Mouse (Mus musculus) kidney, embryonic 16.5 days (tissue): ENCODE measurements around the gene H2al1g. TPM values are rescaled to one million over a fixed set of nuclear protein-coding genes. Genes with fewer than 3 reads are reported as not detected.
"Not testable (repeated sequence)": the region's sequence is repeated elsewhere in the genome, so short reads cannot be mapped to it uniquely, and the experiment has no call there.

Source experiments
- ATAC-seq: fragments of 200-750 bp; cut with Nextera tagmentation; 2 replicates; pipeline ENCODE4 v1.8.0; 2017; ENCODE audit warnings: moderate TSS enrichment; ENCODE audit not compliant: low FRiP score, low TSS enrichment
- H3K27ac ChIP-seq: fragments of 300-500 bp; sonication (generic); 2 replicates; pipeline ENCODE4 v1.5.1; 2014; ENCODE audit warnings: low read length
- H3K27me3 ChIP-seq: fragments of 300-500 bp; sonication (generic); 2 replicates; pipeline ENCODE4 v1.6.1; 2014; ENCODE audit warnings: low read length, control low read depth, mixed read lengths; ENCODE audit not compliant: insufficient read depth
- H3K36me3 ChIP-seq: fragments of 300-500 bp; sonication (generic); 2 replicates; pipeline ENCODE4 v1.6.1; 2014; ENCODE audit warnings: low read length, control low read depth, mixed read lengths; ENCODE audit not compliant: insufficient read depth
- H3K4me1 ChIP-seq: fragments of 300-500 bp; sonication (generic); 2 replicates; pipeline ENCODE4 v1.6.1; 2014; ENCODE audit warnings: low read length, control low read depth, mixed read lengths; ENCODE audit not compliant: insufficient read depth
- H3K4me2 ChIP-seq: fragments of 300-500 bp; sonication (generic); replicated peaks from 2 replicates; pipeline ENCODE4 v1.6.1; 2014; ENCODE audit warnings: low read depth, low read length
- H3K4me3 ChIP-seq: fragments of 300-500 bp; sonication (generic); 2 replicates; pipeline ENCODE4 v1.5.1; 2014; ENCODE audit warnings: mild to moderate bottlenecking, low read length
- H3K9ac ChIP-seq: fragments of 300-500 bp; sonication (generic); replicated peaks from 2 replicates; pipeline ENCODE4 v1.6.1; 2014; ENCODE audit warnings: low read length
- H3K9me3 ChIP-seq: fragments of 300-500 bp; sonication (generic); 2 replicates; pipeline ENCODE4 v1.6.1; 2016; ENCODE audit warnings: low read length, control low read depth
- WGBS: fragments of 180-500 bp; shearing (Covaris S2); extraction: QIAGEN DNeasy Blood & Tissue Kit; methylation state at CpG from one replicate; pipeline ENCODE4 v1.1.7; 2014; 5-methylcytosine and 5-hydroxymethylcytosine counted together
- polyA plus RNA-seq: library from polyadenylated mRNA; unstranded; fragments of >200 nt; fragmentation: Nextera tagmentation; extraction: Ambion mirVana; gene quantifications from 2 replicates; pipeline ENCODE4 v1.2.1, GENCODE M21; 2015

H2al1g gene
- polyA plus RNA-seq: not detected in 2 replicates

- not testable (repeated sequence) for ATAC-seq, H3K4me1 ChIP-seq, H3K4me3 ChIP-seq, H3K9ac ChIP-seq, H3K4me2 ChIP-seq, H3K27me3 ChIP-seq, H3K36me3 ChIP-seq, H3K27ac ChIP-seq, H3K9me3 ChIP-seq
- no CpG with 5 or more reads among the region's 3 CpGs for WGBS
These were observed at the start of gene H2al1g for GRCm38 (mm10) chrX:11317956-11318355. TSS of gene H2al1g (plus strand) at chrX:11318256.

GRCm38 (mm10) chrX:11269074-11269473 lies 49.0 kb upstream of the H2al1g start:
- Histone ChIP-seq H3K4me2 (no peak overlapping the region), H3K4me3 (no peak overlapping the region), H3K27ac (no peak overlapping the region), H3K4me1 (no peaks in the 10 kb centered on the region; the same call in 1 of the 2 replicates), H3K27me3 (peaks cover 11% of the 10 kb centered on the region), H3K36me3 (no peaks in the 10 kb centered on the region), H3K9ac (no peak overlapping the region), H3K9me3 (no peaks in the 10 kb centered on the region)
- WGBS: 78% methylated on average over 3 of the region's 3 CpGs
- no peak for ATAC-seq

GRCm38 (mm10) chrX:11273190-11273589 lies 44.9 kb upstream of the H2al1g start:
- Histone ChIP-seq H3K36me3 (no peaks in the 10 kb centered on the region), H3K4me1 (no peaks in the 10 kb centered on the region), H3K27ac (no peak overlapping the region), H3K4me2 (no peak overlapping the region), H3K4me3 (no peak overlapping the region), H3K9me3 (no peaks in the 10 kb centered on the region), H3K27me3 (peaks cover 3% of the 10 kb centered on the region), H3K9ac (no peak overlapping the region)
- ATAC-seq: no peak
- 74% methylated on average over 3 of the region's 3 CpGs for WGBS

GRCm38 (mm10) chrX:11277083-11277482 lies 41.0 kb upstream of the H2al1g start:
- no peaks in the 10 kb centered on the region for H3K9me3 ChIP-seq
- peaks cover 10% of the 10 kb centered on the region for H3K27me3 ChIP-seq
- 80% methylated on average over 6 of the region's 6 CpGs for WGBS
- no peak overlapping the region for H3K9ac ChIP-seq
- no peak overlapping the region for H3K4me3 ChIP-seq
- H3K36me3 ChIP-seq: no peaks in the 10 kb centered on the region
- no peak for ATAC-seq
- no peaks in the 10 kb centered on the region for H3K4me1 ChIP-seq
- H3K27ac ChIP-seq: no peak overlapping the region
- no peak overlapping the region for H3K4me2 ChIP-seq

GRCm38 (mm10) chrX:11280741-11281140 lies 37.3 kb upstream of the H2al1g start:
- 78% methylated on average over 2 of the region's 2 CpGs for WGBS
- no peaks in the 10 kb centered on the region for H3K36me3 ChIP-seq
- no peak for ATAC-seq
- H3K27ac ChIP-seq: no peak overlapping the region
- no peak overlapping the region for H3K9ac ChIP-seq
- H3K4me2 ChIP-seq: no peak overlapping the region
- H3K27me3 ChIP-seq: peaks cover 7% of the 10 kb centered on the region; the same call in 1 of the 2 replicates
- H3K4me3 ChIP-seq: no peak overlapping the region
- no peaks in the 10 kb centered on the region for H3K9me3 ChIP-seq
- no peaks in the 10 kb centered on the region for H3K4me1 ChIP-seq

- H3K9me3 ChIP-seq: no peaks in the 10 kb centered on the region
- H3K9ac ChIP-seq: no peak overlapping the region
- H3K36me3 ChIP-seq: no peaks in the 10 kb centered on the region
- no peaks in the 10 kb centered on the region for H3K4me1 ChIP-seq
- WGBS: 70% methylated on average over 14 of the region's 14 CpGs
- no peak for ATAC-seq
- H3K4me3 ChIP-seq: no peak overlapping the region
- peaks cover 10% of the 10 kb centered on the region; the same call in 1 of the 2 replicates for H3K27me3 ChIP-seq
- no peak overlapping the region for H3K4me2 ChIP-seq
- H3K27ac ChIP-seq: no peak overlapping the region
These were observed 29.7 kb upstream of the H2al1g start for GRCm38 (mm10) chrX:11288306-11288882.

GRCm38 (mm10) chrX:11289244-11289643 lies 28.8 kb upstream of the H2al1g start:
- no peak overlapping the region for H3K4me3 ChIP-seq
- H3K9ac ChIP-seq: no peak overlapping the region
- H3K27me3 ChIP-seq: peaks cover 10% of the 10 kb centered on the region; the same call in 1 of the 2 replicates
- no peaks in the 10 kb centered on the region for H3K9me3 ChIP-seq
- no peak overlapping the region for H3K4me2 ChIP-seq
- H3K27ac ChIP-seq: no peak overlapping the region
- 67% methylated on average over 4 of the region's 4 CpGs for WGBS
- no peaks in the 10 kb centered on the region for H3K4me1 ChIP-seq
- ATAC-seq: no peak
- no peaks in the 10 kb centered on the region for H3K36me3 ChIP-seq

GRCm38 (mm10) chrX:11298957-11299356 lies 19.1 kb upstream of the H2al1g start, which contains the start of gene H2al1a:
TSS of gene H2al1a (plus strand) at chrX:11299257.
- H3K27ac ChIP-seq, H3K4me1 ChIP-seq, H3K36me3 ChIP-seq, ATAC-seq, H3K4me2 ChIP-seq, H3K9me3 ChIP-seq, H3K27me3 ChIP-seq, H3K4me3 ChIP-seq, H3K9ac ChIP-seq: not testable (repeated sequence)
- WGBS: no CpG with 5 or more reads among the region's 3 CpGs

- not testable (repeated sequence) for H3K27ac ChIP-seq
These were observed 15.9 kb upstream of the H2al1g start, which contains the start of gene H2al1b for GRCm38 (mm10) chrX:11302132-11302531. TSS of gene H2al1b (plus strand) at chrX:11302432.

GRCm38 (mm10) chrX:11305355-11305754 lies 12.7 kb upstream of the H2al1g start, which contains the start of gene H2al1c:
TSS of gene H2al1c (plus strand) at chrX:11305655.
- ATAC-seq, H3K27me3 ChIP-seq, H3K9me3 ChIP-seq, H3K4me1 ChIP-seq, H3K9ac ChIP-seq, H3K4me3 ChIP-seq, H3K27ac ChIP-seq, H3K36me3 ChIP-seq, H3K4me2 ChIP-seq: not testable (repeated sequence)
- WGBS: 70% methylated on average over 1 of the region's 6 CpGs

More at GRCm38 (mm10) chrX:11302132-11302531, 15.9 kb upstream of the H2al1g start, which contains the start of gene H2al1b:
- H3K36me3 ChIP-seq, H3K4me2 ChIP-seq, H3K9me3 ChIP-seq, H3K27me3 ChIP-seq, H3K9ac ChIP-seq, H3K4me3 ChIP-seq, H3K4me1 ChIP-seq, ATAC-seq: not testable (repeated sequence)
- WGBS: 85% methylated on average over 1 of the region's 3 CpGs
